Mouse (Mus musculus) cerebellum, adult 2 months (tissue): ENCODE measurements around the gene Dnajc25. TPM values are rescaled to one million over a fixed set of nuclear protein-coding genes. Genes with fewer than 3 reads are reported as not detected.

Experiments
- DNase-seq, 2 experiments: peaks; one replicate each; pipeline ENCODE4 v3.0.0; 2021
- H3K27ac ChIP-seq: fragments of 200-500 bp; 2 replicates; pipeline ENCODE4 v1.5.1; 2012; ENCODE audit warnings: low read length, control low read depth, inconsistent platforms; ENCODE audit not compliant: insufficient read depth
- H3K27me3 ChIP-seq: fragments of 200-500 bp; 2 replicates; pipeline ENCODE4 v1.6.1; 2012; ENCODE audit warnings: inconsistent platforms, mild to moderate bottlenecking, low read length, moderate library complexity; ENCODE audit not compliant: control insufficient read depth, insufficient read depth
- H3K4me1 ChIP-seq: fragments of 200-500 bp; 2 replicates; pipeline ENCODE4 v1.6.1; 2011; ENCODE audit warnings: low read length; ENCODE audit not compliant: control insufficient read depth, insufficient read depth
- H3K4me3 ChIP-seq: fragments of 200-500 bp; replicated peaks from 2 replicates; pipeline ENCODE3; 2011; ENCODE audit warnings: mild to moderate bottlenecking, low read depth, low read length, control low read depth; ENCODE audit not compliant: insufficient read depth
- CTCF ChIP-seq: fragments of 200-500 bp; IDR thresholded peaks from 2 replicates; pipeline ENCODE4 v1.5.1; 2011; ENCODE audit warnings: low read depth, mild to moderate bottlenecking, control low read depth, low read length, moderate library complexity, borderline replicate concordance; ENCODE audit not compliant: insufficient read depth
- POLR2A ChIP-seq: fragments of 200-500 bp; IDR thresholded peaks from 2 replicates; pipeline ENCODE4 v1.6.1; 2011; ENCODE audit warnings: low read length, control low read depth, borderline replicate concordance; ENCODE audit not compliant: insufficient read depth
- WGBS: fragments of 180-500 bp; shearing (Covaris S2); methylation state at CpG from one replicate; pipeline ENCODE4 v1.1.7; 2018; 5-methylcytosine and 5-hydroxymethylcytosine counted together
- polyA plus RNA-seq: library from polyadenylated mRNA; depleted of rRNA; stranded (reverse); fragments of >200 nt; gene quantifications from 2 replicates; pipeline ENCODE4 v1.2.3, GENCODE M21; 2012

Gene Dnajc25
- polyA plus RNA-seq, 1 experiment = 3.7 TPM

DNA sequence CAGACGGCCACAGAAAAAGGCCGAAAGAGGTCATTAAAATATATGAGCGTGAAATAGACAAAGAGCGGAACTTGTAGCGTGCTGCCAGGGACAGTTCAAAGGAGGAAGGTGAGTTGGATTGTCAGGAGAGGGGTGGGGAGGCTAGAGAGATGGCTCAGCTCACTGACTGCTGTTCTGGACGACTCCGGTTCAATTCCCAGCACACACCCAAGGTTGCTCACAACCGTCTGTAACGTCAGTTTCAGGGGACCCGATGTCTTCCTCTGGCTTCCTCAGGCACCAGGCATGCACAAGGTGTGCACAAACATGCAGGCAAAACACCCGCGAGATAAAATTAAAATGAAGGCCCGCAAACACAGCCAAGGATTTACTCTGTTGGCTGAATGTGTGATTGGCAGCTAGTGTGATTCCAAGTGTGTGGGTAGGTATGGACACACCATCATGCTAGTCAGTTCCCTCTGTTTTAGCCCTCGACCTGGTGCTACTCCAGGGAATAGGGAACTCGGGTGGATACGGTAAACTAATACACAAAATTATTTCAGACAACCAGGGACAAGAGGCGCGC, 41.0 kb downstream of the Dnajc25 start:
- DNase-seq = peak in 1 of 2 experiments; percentile 7
- no peaks in the 10 kb centered on the region for H3K27me3 ChIP-seq
- TF ChIP-seq CTCF (no peak), POLR2A (no peak)
- H3K4me3 ChIP-seq = peak overlapping the region; percentile 73
- no peaks in the 10 kb centered on the region; the same call in 1 of the 2 replicates for H3K4me1 ChIP-seq
- H3K27ac ChIP-seq = peak overlapping the region; percentile 64; the same call in 1 of the 2 replicates
- 44% methylated on average over 18 of the region's 18 CpGs for WGBS

DNA sequence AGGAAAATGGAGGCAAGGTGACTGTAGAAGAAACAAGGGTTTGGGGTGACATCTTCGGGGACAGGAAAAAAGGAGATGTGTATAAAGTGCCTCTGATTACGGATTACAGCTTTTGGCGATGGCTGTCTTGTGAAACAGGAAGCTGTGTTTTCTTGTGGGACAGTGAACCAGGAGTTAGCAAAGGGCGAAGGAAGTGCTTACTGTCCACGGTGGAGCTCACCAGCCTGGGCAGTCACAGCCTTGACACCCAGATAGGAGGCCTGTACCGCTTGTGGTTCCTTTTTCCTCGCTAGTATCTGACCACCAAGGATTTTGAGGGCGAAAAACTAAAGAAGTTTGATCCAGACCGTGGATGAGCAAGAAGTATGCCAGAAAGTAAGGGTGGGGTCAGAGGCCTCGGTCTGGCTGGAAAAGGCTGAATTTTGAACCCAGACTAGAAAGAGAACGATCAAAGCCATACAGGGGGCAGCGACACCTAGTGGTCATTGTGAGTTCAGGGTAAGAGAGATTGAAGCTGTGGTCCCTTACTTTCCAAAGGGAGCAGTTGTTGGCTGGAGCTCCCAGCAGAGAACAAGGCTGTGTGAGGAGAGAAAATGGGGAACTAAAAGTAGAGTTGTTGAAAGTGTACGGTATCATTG, 41.7 kb downstream of the Dnajc25 start:
- DNase-seq = peak; percentile 73 to 76
- Histone ChIP-seq H3K4me1 (no peaks in the 10 kb centered on the region; the same call in 1 of the 2 replicates), H3K4me3 (no peak overlapping the region), H3K27ac (no peak overlapping the region), H3K27me3 (no peaks in the 10 kb centered on the region)
- WGBS = 48% methylated on average over 13 of the region's 13 CpGs
- TF ChIP-seq CTCF (peak; percentile 59), POLR2A (no peak)

- Histone ChIP-seq H3K27me3 (no peaks in the 10 kb centered on the region), H3K4me3 (no peak overlapping the region), H3K4me1 (no peaks in the 10 kb centered on the region; the same call in 1 of the 2 replicates), H3K27ac (no peak overlapping the region)
- WGBS = 89% methylated on average over 3 of the region's 3 CpGs
- TF ChIP-seq POLR2A (no peak), CTCF (no peak)
- DNase-seq = no peak
Observed at GRCm38 (mm10) chr4:59037525-59037924, 42.7 kb downstream of the Dnajc25 start.

GRCm38 (mm10) chr4:59040397-59041287, 45.8 kb downstream of the Dnajc25 start:
- 87% methylated on average over 11 of the region's 11 CpGs for WGBS
- no peak overlapping the region for H3K27ac ChIP-seq
- no peaks in the 10 kb centered on the region for H3K27me3 ChIP-seq
- TF ChIP-seq POLR2A (no peak), CTCF (no peak)
- H3K4me1 ChIP-seq = no peaks in the 10 kb centered on the region
- H3K4me3 ChIP-seq = no peak overlapping the region
- no peak for DNase-seq

GRCm38 (mm10) chr4:59043074-59043473, 48.2 kb downstream of the Dnajc25 start:
- WGBS = 96% methylated on average over 5 of the region's 5 CpGs
- H3K4me3 ChIP-seq = no peak overlapping the region
- TF ChIP-seq POLR2A (no peak), CTCF (no peak)
- DNase-seq = no peak
- H3K27ac ChIP-seq = no peak overlapping the region
- H3K27me3 ChIP-seq = no peaks in the 10 kb centered on the region
- no peaks in the 10 kb centered on the region for H3K4me1 ChIP-seq

DNA sequence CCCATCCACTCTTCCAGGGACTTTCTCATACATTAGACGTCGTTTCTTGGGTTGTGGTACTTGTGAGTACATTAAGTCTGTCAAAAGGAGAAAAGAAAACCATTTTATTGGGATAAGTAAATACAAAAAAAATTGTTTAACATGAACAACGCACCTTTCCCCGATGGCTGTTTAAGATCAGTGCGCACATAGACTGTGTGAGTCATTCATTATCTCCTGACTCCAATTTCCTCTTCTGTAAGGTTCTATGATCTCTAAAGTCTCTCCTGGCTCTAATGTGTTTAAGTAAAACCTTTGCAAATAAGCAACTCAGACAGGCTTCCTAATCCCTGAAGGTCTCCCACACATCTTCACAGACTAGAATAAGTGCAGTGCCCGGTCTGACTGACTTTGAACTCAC, 49.0 kb downstream of the Dnajc25 start:
- H3K27me3 ChIP-seq = no peaks in the 10 kb centered on the region
- WGBS = 89% methylated on average over 6 of the region's 6 CpGs
- DNase-seq = no peak
- no peak for TF ChIP-seq POLR2A
- TF ChIP-seq CTCF = no peak
- H3K4me3 ChIP-seq = no peak overlapping the region
- no peak overlapping the region for H3K27ac ChIP-seq
- no peaks in the 10 kb centered on the region for H3K4me1 ChIP-seq

- Histone ChIP-seq H3K27me3 (no peaks in the 10 kb centered on the region), H3K4me1 (no peaks in the 10 kb centered on the region), H3K27ac (no peak overlapping the region), H3K4me3 (no peak overlapping the region)
- WGBS = 13% methylated on average over 3 of the region's 3 CpGs
- no peak for TF ChIP-seq CTCF
- no peak for TF ChIP-seq POLR2A
- DNase-seq = no peak
Observed at GRCm38 (mm10) chr4:59047222-59047621, 52.4 kb downstream of the Dnajc25 start.

DNA sequence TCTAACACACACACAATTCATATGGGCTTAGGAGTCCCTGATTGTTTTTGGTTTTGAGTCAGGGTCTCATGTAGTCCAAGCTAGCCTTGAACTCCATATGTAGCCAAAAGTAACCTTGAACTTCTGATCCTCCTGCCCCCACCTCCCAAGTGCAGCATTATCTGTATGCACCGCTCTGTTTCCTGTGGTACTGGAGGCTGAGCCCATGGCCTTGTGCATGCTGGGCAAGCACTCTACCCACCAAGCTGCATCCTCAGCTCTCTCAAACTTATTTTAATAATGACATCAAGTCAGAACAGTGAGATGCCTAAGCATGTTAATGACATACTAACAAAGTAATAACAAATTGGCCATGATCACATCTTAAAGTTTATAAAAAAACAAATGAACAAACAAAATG, 56.2 kb downstream of the Dnajc25 start:
- H3K27ac ChIP-seq = no peak overlapping the region
- DNase-seq = no peak
- H3K27me3 ChIP-seq = no peaks in the 10 kb centered on the region
- WGBS = 100% methylated on average over 1 of the region's 1 CpGs
- TF ChIP-seq CTCF = no peak
- no peak for TF ChIP-seq POLR2A
- no peak overlapping the region for H3K4me3 ChIP-seq
- peaks cover 4% of the 10 kb centered on the region; the same call in 1 of the 2 replicates for H3K4me1 ChIP-seq
